Mouse (Mus musculus) G1E (cell line): Measurements from ENCODE around the gene Aftph.

Experiments
- CTCF ChIP-seq: IDR thresholded peaks from 2 replicates; pipeline ENCODE4 v1.5.1; 2012; ENCODE audit warnings: low read depth, low read length, inconsistent platforms, mixed read lengths
- GATA2 ChIP-seq: IDR thresholded peaks from 2 replicates; pipeline ENCODE4 v1.6.1; 2012; ENCODE audit warnings: low read depth, low read length, inconsistent platforms, borderline replicate concordance

DNA sequence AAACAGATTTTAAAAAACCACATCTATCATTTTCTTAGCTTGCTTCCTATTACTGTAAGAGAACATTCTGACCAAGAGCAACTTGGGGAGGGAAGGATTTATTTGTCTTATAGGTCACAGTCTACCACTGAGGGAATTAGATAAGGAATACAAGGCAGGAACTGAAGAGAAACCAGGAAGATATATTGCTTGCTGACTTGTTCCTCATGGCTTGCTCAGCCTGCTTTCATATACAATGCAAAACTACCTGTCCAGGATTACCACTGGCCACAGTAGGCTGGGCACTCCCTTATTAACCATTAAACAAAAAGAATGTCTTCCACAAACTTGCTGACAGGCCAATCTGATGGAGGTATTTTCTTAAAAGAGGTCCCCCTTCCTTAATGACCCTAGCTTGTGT, 35.3 kb upstream of the Aftph start:
- TF ChIP-seq CTCF = no peak
- TF ChIP-seq GATA2 = no peak
